Mouse (Mus musculus): ENCODE data around the gene Gm29609.
"Not testable (repeated sequence)": the region's sequence is repeated elsewhere in the genome, so short reads cannot be mapped to it uniquely, and the experiment has no call there.

The Gm29609 gene

GRCm38 (mm10) chr5:31179766-31180630 lies at the start of gene Gm29609, which contains the start of gene Gtf3c2:
TSS of gene Gm29609 (minus strand) at chr5:31179911.
TSS of gene Gtf3c2 (minus strand) at chr5:31180144.
- in situ Hi-C loops (cut with MboI, MseI): loop anchor here (10.0 kb wide), 2 partner anchors 125 to 345 kb away; partner anchors contain the start of genes Cad, Slc4a1ap and Supt7l

DNA sequence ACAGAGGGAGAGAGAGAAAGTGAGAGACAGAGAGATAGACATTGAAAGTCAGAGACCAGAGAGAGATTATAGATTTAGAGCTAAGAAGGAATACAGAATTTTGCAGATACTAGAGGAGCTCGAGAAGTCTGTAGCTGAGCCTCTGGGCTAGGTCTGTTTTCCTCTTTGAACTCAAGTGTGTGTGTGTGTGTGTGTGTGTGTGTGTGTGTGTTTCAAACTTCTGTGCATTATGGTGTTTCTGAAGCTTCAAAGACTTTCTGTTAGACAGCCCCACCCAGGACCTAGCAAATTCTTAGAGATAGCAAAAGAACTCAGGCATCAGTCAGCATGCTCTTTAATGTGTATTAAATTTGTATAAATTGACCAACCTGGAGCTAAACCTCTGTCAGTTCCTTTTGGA lies 46.9 kb upstream of the Gm29609 start:
- in situ Hi-C loops (cut with MboI, MseI): no loop called here

DNA sequence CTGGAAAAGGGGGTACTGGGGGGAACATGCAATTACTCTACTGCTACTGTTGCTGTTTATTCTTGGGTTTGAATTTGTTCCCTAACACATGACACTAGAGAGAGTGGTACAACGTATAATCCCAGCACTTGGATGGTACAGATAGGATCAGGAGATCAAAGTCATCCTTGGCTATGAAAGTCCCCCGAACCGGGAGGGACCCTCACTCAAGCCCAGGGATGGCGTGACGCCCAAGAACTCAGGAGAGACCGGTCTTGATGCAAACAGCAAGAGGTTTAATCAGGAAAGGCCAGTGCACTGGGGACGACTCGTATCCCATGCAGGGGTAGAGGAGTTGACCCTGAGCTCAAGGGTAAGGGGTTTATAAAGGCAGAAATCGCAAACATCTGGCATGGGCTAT lies 43.0 kb upstream of the Gm29609 start:
- in situ Hi-C loops (cut with MboI, MseI): no loop called here

GRCm38 (mm10) chr5:31221304-31221945 lies 41.7 kb upstream of the Gm29609 start:
- in situ Hi-C loops (cut with MboI, MseI): no loop called here

- in situ Hi-C loops (cut with MboI, MseI): no loop called here
These were observed 41.0 kb upstream of the Gm29609 start, which contains the start of gene Ppm1g for GRCm38 (mm10) chr5:31220448-31221303. TSS of gene Ppm1g (minus strand) at chr5:31220687.

- in situ Hi-C loops (cut with MboI, MseI): no loop called here
These were observed 40.3 kb upstream of the Gm29609 start for GRCm38 (mm10) chr5:31219911-31220447.

GRCm38 (mm10) chr5:31219474-31219873 lies 39.8 kb upstream of the Gm29609 start:
- in situ Hi-C loops (cut with MboI, MseI): no loop called here

DNA sequence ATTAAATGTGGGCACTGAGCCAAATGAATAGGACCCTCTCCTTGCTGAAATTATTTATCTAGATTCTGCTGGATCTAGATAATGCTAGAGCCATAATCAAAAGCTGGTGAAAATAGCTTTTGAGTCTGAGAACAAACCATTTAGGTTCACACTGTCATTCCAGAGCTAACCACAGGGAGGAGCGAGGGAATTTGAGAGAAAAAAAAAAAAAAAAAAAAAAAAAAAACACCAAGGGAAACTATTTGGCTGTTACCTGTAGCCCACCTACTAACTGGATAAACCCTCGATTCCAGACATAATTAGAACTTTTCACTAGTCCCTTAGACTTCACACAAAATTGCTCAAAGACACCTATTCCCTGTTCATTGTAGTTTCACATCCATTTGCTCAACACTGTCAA lies 39.4 kb upstream of the Gm29609 start:
- in situ Hi-C loops (cut with MboI, MseI): no loop called here

- in situ Hi-C loops (cut with MboI, MseI): no loop called here
These were observed 38.6 kb upstream of the Gm29609 start for GRCm38 (mm10) chr5:31218294-31218693.

DNA sequence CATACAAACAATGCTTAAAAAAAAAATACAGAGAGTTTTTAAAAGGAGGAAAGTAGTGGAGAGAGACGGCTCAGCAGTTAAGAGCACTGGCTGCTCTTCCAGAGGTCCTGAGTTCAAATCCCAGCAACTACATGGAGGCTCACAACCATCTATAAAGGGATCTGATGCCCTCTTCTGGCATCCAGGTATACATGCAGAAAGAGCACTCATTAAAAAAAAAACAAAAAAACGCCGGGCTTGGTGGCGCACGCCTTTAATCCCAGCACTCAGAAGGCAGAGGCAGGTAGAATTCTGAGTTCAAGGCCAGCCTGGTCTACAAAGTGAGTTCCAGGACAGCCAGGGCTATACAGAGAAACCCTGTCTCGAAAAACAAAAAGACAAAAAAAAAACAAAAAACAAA lies 36.8 kb upstream of the Gm29609 start:
- in situ Hi-C loops (cut with MboI, MseI): not testable (repeated sequence)

GRCm38 (mm10) chr5:31204421-31204820 lies 24.7 kb upstream of the Gm29609 start:
- in situ Hi-C loops (cut with MboI, MseI): no loop called here

DNA sequence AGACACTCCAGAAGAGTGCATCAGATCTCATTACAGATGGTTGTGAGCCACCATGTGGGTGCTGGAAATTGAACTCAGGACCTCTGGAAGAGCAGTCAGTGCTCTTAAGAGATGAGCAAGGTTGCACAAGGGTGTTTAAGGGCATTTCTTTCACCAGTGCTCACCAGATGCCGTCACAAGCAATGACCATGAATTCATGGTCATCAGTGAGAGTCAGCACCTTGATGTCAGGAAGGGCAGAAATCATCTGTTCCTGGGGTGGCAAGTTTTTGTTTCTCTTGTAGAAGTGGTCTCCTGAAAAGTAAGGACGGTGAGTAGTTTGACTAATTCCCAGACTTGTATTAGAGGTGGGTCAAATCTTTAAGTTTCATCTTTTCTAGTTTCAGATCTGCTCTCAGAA lies 24.2 kb upstream of the Gm29609 start:
- in situ Hi-C loops (cut with MboI, MseI): no loop called here

GRCm38 (mm10) chr5:31202933-31203332 lies 23.2 kb upstream of the Gm29609 start:
- in situ Hi-C loops (cut with MboI, MseI): no loop called here

DNA sequence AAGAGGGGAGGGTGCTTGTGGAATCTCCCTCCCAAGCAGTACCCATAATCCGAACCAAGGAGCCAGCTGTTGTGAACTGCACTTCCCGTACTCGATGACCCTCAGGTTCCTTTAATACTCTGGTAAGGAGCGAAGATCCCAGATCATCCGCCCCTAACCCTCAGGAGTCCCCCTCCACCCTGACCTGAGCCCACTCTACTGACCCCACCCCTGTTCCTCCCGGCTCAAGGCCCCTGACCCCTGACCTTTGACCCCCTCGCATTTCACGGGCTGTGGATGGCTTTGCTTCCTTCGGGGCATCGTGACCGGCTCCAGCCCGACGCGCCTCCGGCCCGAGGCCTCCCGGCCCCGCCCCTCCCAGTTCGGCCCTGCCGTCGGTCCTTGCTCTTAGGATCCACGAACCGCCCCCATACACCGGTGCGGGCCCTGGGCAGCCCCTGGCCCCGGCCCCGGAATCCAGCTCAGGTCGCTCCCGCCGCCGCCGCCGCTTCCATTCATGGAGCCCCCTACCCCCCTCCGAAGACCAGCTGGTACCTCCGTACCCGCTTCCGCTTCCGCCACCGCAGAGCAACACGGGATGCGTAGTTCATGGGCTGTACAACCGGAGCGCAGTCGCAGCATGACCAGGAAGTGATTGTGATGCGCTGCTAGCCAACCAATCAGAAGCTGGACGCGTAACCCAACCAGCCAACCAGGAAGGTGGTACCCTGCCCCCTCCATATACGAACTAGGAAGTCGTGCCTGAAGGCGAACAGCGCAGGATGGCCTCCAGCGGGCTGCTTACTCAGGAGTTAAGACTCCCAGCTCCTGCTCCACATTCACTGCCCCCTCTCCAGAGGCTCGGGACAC lies 22.3 kb upstream of the Gm29609 start, which contains the start of gene Zfp513:
Zfp513 (minus strand) TSS at position 562 of the 849 bp plus-strand sequence.
- in situ Hi-C loops (cut with MboI, MseI): no loop called here

- in situ Hi-C loops (cut with MboI, MseI): no loop called here
These were observed 21.5 kb upstream of the Gm29609 start for GRCm38 (mm10) chr5:31201042-31201741.

GRCm38 (mm10) chr5:31200327-31200768 lies 20.6 kb upstream of the Gm29609 start:
- in situ Hi-C loops (cut with MboI, MseI): no loop called here

- in situ Hi-C loops (cut with MboI, MseI): loop anchor here (10.0 kb wide), 1 partner anchor 965 kb away; the partner anchor contains the start of gene Selenoi
These were observed 20.2 kb upstream of the Gm29609 start for GRCm38 (mm10) chr5:31199893-31200292.

DNA sequence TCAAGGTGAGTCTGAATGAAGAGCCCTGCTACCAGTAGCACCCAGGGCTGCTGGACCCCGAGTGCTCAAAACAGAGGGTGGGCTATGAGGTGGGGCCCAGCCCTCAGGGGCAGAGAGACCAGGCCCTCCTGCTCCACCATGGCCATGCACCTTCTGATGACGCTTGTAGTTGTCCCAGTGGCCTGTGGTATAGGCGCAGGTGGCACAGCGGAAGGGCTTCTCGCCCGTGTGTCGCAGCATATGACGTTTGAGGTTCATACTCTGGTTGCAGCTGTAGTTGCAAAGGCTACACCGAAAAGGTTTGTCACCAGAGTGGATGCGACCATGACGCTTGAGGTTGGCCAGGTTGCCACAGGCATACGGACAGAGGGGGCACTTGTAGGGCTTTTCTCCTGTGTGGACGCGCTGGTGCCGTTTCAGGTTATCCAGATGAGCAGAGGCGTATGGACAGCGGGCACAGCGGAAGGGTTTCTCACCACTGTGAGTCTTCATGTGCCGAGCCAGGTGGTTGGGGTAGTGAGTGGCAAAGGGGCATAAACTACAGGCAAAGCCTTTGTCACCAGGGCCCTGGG lies 19.7 kb upstream of the Gm29609 start:
- in situ Hi-C loops (cut with MboI, MseI): loop anchor here (10.0 kb wide), 1 partner anchor 965 kb away; the partner anchor contains the start of gene Selenoi
